Mouse (Mus musculus) stomach, postnatal 0 days (tissue): ENCODE results near the gene Dusp22.

ENCODE experiments used
- CTCF ChIP-seq: IDR thresholded peaks from 2 replicates; pipeline ENCODE4 v1.5.1; 2016; ENCODE audit warnings: antibody characterized with exemption, low read depth, mild to moderate bottlenecking, moderate library complexity
- EP300 ChIP-seq: optimal IDR thresholded peaks from 2 replicates; pipeline ENCODE3; 2016; ENCODE audit warnings: antibody characterized with exemption

GRCm38 (mm10) chr13:30724691-30725271 lies 65.0 kb downstream of the Dusp22 start:
- TF ChIP-seq CTCF (no peak), EP300 (no peak)
